Mouse (Mus musculus): ENCODE results near the gene Frs2.

GRCm38 (mm10) chr10:117150764-117151163 is 2.4 kb upstream of the Frs2 start:
- TF ChIP-seq CTCF (IDR thresholded peaks at IDR 0.05; ENCODE audit: low read depth, low read length) (no peak), POLR2AphosphoS5 (IDR thresholded peaks at IDR 0.05; ENCODE audit: insufficient replicate concordance, low read depth, low read length) (no peak), TAL1 (conservative IDR thresholded peaks at IDR 0.05; ENCODE audit: low read depth, low read length) (no peak)
